Mouse (Mus musculus) CH12.LX (cell line): ENCODE measurements around the gene Itgb7.

Experiments
- CHD2 ChIP-seq: IDR thresholded peaks from 2 replicates; pipeline ENCODE4 v1.6.1; 2011; ENCODE audit warnings: low read length, improper control_type of control experiment
- CTCF ChIP-seq, 2 experiments: IDR thresholded peaks in 1 of 2; conservative IDR thresholded peaks in 1 of 2; 2 replicates each; pipeline ENCODE4 v1.5.1; 2011 to 2012; ENCODE audit warnings: low read depth in 2 of 2, low read length in 2 of 2, improper control_type of control experiment in 1 of 2, inconsistent platforms in 1 of 2, mild to moderate bottlenecking in 1 of 2, moderate library complexity in 1 of 2
- E2F4 ChIP-seq: IDR thresholded peaks from 2 replicates; pipeline ENCODE4 v1.6.1; 2011; ENCODE audit warnings: low read depth, low read length, improper control_type of control experiment; ENCODE audit not compliant: insufficient replicate concordance
- MAZ ChIP-seq: IDR thresholded peaks from 2 replicates; pipeline ENCODE4 v1.6.1; 2012; ENCODE audit warnings: low read depth, mild to moderate bottlenecking, inconsistent platforms, low read length, improper control_type of control experiment, moderate library complexity
- POLR2A ChIP-seq: IDR thresholded peaks from 2 replicates; pipeline ENCODE4 v1.6.1; 2011; ENCODE audit warnings: low read depth, mild to moderate bottlenecking, improper control_type of control experiment, low read length
- USF2 ChIP-seq: conservative IDR thresholded peaks from 2 replicates; pipeline ENCODE4 v1.6.1; 2011; ENCODE audit warnings: low read depth, low read length, improper control_type of control experiment
- ZKSCAN1 ChIP-seq: IDR thresholded peaks from 2 replicates; pipeline ENCODE4 v1.6.1; 2012; ENCODE audit warnings: low read depth, inconsistent platforms, low read length, improper control_type of control experiment, borderline replicate concordance

DNA sequence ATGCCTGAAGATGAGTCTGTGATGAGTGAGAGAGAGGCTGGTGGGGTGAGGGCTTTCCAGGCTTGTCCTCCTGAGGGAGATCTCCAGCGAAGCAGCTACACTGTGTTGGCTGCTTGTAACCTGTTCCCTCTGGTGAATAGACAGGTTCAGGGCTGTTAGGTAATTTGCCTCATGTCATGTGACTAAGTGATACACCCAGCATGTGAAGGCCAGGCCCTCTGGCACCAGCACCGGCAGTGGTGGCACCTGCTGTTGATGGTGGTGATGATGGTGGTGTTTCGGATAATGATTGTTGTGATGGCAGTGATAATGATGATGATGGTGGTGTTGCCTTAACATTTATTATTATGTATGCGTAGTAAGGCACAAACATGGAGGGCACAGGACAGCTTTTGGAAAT, 20.9 kb downstream of the Itgb7 start:
- no peak for TF ChIP-seq CTCF (conservative IDR thresholded peaks at IDR 0.05 in 1 of 2, IDR thresholded peaks at IDR 0.05 in 1 of 2; ENCODE audit: low read depth in 2 of 2, low read length in 2 of 2)
- no peak for TF ChIP-seq POLR2A
- no peak for TF ChIP-seq USF2
- no peak for TF ChIP-seq E2F4
- no peak for TF ChIP-seq MAZ
- no peak for TF ChIP-seq CHD2
- TF ChIP-seq ZKSCAN1: no peak
